Mouse (Mus musculus): Measurements from ENCODE around the gene Fgfr2.

The Fgfr2 gene

GRCm38 (mm10) chr7:130812407-130812806 is 2310.7 kb downstream of the Fgfr2 start:
- DNase-seq (ENCODE audit: low read depth in 2 of 2, low spot score in 2 of 2) = no peak

- no peak for DNase-seq (ENCODE audit: low read depth in 2 of 2, low spot score in 2 of 2)
These were observed 2312.9 kb downstream of the Fgfr2 start for GRCm38 (mm10) chr7:130810238-130810637.

- no peak for DNase-seq (ENCODE audit: low read depth in 2 of 2, low spot score in 2 of 2)
These were observed 2314.5 kb downstream of the Fgfr2 start for GRCm38 (mm10) chr7:130808694-130809093.

DNA sequence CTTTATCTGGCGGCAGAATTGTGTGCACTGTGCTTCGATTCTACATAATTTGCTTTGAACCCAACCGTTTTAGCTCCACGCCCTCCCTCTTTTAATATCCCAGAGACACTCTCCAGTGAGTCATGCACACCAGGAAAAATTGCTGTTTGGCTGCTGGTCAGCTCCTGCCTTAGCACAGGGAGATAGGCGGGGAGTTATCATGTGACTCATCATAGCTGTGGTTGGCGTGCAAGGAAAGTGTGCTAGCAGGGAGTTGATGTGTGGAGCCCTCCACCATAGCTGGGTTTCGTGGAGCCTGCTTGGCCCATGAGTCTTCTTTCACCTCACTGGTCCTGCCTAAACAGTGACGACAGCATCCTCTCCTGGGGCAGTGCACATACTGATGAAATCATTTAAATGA is 2315.4 kb downstream of the Fgfr2 start:
- no peak for DNase-seq (ENCODE audit: low read depth in 2 of 2, low spot score in 2 of 2)

DNA sequence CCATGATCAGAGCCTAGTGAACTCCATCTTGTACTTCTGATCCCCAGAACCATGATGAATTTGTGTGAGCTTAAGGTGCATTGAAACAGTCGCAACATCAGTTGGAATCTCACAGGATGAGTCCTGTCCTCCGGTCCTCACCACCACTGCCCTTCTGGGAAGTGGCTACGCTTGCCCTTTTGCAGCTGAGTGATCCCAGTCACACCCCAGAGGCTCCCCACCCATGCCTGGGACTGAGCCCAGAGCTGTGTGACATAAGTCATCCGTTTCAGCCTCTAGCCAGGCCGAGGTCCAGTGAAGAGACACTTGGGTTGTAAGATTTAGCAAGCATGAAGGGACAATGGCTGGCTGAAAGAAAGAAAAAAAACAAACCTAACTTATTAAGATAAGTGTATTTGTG is 2318.2 kb downstream of the Fgfr2 start:
- no peak for DNase-seq (ENCODE audit: low read depth in 2 of 2, low spot score in 2 of 2)

DNA sequence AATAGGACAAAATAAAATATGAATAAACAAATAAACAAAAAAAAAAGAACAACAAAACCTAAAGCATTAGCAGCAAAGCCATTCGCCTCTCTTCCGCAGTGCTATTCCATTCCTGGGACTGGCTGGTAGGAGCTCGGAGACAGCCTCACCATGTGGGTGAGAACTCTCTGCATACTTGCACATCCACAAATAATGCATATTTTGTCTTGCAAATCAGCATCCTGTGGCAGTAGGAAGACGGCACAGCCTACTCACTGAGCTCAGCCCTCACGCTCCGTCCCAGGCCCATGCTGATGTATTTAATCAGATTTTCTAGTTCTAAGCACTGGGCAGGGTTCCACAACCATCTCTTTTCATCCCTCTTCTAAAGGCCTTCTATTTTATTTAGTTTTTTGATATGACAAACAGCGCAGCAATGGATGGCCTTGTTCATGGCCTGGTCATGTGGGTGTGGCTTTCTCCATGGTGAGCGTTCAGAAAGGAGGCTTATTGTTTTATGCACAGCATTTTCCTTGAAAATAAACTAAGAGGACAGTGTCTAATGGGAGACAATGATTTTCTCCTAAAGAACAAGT is 2319.8 kb downstream of the Fgfr2 start:
- no peak for DNase-seq (ENCODE audit: low read depth in 2 of 2, low spot score in 2 of 2)

DNA sequence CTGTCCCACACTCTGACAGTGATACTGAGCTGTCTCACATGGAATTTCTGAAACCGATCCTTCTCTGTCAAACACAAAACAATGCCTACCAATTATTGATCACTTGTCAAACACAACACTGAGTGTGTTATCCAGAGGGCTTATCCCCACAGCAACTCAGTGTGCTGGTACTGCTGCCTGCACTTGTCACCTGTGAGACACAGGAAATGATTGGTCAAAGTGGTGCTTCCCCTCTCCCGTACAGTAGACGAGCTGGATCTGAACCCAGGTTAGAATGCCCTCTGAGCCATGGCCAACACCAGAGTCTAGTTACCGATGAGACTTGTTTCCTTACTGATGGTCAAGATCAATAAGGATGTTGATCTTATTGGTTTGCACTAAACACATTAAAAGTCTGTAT is 2321.3 kb downstream of the Fgfr2 start:
- no peak for DNase-seq (ENCODE audit: low read depth in 2 of 2, low spot score in 2 of 2)

- no peak for DNase-seq (ENCODE audit: low read depth in 2 of 2, low spot score in 2 of 2)
These were observed 2322.5 kb downstream of the Fgfr2 start for GRCm38 (mm10) chr7:130800681-130801080.

GRCm38 (mm10) chr7:130799418-130799817 is 2323.7 kb downstream of the Fgfr2 start:
- no peak for DNase-seq (ENCODE audit: low read depth in 2 of 2, low spot score in 2 of 2)

DNA sequence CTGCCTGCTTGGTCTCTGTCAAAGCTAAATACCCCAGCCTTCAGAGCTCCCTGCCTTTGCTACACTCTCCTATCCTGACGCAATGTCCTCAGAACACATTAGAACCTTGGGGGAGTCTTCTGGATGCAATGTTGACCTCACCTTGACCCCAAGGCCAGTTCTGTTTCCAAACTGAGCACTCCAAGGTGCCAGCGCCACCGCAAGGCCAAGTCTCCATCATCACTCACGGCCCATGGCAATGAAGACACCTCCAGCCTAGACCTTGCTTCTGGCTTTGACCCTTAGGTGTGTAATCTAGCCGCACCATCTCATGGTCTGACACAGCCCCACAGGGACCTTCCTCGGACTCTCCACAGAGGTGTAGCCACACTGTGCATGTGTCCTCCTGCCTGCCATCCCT is 2325.6 kb downstream of the Fgfr2 start:
- DNase-seq (ENCODE audit: low read depth in 2 of 2, low spot score in 2 of 2) = no peak

GRCm38 (mm10) chr7:130796786-130797185 is 2326.4 kb downstream of the Fgfr2 start:
- peak; percentile 16 to 43 for DNase-seq (ENCODE audit: low read depth in 2 of 2, low spot score in 2 of 2)

GRCm38 (mm10) chr7:130793671-130794070 is 2329.5 kb downstream of the Fgfr2 start:
- no peak for DNase-seq (ENCODE audit: low read depth in 2 of 2, low spot score in 2 of 2)

- no peak for DNase-seq (ENCODE audit: low read depth in 2 of 2, low spot score in 2 of 2)
These were observed 2333.7 kb downstream of the Fgfr2 start for GRCm38 (mm10) chr7:130789456-130789855.

GRCm38 (mm10) chr7:130788950-130789349 is 2334.2 kb downstream of the Fgfr2 start:
- no peak for DNase-seq (ENCODE audit: low read depth in 2 of 2, low spot score in 2 of 2)

DNA sequence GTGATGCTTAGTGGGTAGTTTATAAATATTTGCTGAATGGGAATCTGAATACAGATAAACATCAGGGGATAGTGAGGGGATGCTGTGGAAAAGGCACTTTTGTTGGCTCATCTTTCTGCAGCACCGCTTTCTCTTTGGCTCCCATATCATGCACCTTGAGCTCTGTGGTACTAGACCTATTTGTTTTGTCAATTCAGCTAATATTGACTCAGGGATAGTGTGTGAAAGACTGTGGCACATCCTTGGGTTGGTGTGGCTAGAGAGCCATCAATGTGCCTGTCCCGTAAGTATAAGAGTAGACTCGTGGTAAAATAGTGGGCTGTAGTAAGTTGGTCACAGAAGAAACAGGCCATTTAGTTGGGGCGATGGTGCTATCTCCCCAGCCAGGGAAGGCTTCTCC is 2335.6 kb downstream of the Fgfr2 start:
- no peak for DNase-seq (ENCODE audit: low read depth in 2 of 2, low spot score in 2 of 2)

DNA sequence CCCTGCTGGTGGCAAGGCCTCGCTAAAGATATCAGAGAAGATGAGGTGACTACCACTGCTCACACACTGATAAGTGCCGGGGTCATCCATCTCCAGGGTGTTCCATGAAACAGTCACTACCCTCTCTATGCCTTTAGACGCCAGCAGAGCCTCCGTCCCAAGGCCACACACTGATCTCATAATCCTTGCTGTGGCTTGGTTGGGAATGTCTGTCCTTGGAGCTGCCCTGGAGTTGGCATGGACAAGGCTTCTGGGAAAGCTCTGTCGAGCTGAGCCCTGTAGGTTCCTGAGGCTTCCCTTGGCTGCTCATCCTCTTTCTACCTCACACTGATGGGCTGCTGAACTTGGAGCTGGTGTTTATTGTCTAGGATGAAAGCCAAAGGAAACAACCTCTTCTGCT is 2336.4 kb downstream of the Fgfr2 start:
- no peak for DNase-seq (ENCODE audit: low read depth in 2 of 2, low spot score in 2 of 2)

GRCm38 (mm10) chr7:130785923-130786575 is 2337.1 kb downstream of the Fgfr2 start:
- no peak for DNase-seq (ENCODE audit: low read depth in 2 of 2, low spot score in 2 of 2)

DNA sequence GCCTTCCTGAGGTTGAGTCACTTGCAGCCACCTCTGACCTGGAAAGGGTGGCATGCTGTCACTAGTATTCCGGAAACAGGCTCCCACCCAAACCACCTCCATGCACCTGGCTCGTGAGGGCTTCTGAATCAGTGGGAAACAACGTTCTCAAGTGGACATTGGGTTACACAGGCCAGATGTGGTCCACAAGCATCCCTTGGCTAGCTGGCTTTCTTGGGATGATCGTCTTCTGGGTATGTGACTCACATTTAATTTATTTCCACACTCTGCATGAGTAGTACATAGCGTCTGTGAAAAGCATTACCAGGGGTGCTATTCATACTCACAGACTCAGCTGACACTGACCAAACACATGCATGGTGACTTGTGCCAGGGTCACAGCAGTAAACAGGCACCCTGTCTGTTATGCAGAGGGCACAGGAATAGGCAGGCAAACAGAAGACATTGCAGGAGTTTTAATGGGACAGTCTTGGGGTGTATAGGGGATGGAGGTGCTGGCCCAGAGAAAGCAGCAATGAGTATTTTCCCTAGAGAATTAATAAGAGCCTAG is 2340.6 kb downstream of the Fgfr2 start:
- DNase-seq (ENCODE audit: low read depth in 2 of 2, low spot score in 2 of 2) = no peak

DNA sequence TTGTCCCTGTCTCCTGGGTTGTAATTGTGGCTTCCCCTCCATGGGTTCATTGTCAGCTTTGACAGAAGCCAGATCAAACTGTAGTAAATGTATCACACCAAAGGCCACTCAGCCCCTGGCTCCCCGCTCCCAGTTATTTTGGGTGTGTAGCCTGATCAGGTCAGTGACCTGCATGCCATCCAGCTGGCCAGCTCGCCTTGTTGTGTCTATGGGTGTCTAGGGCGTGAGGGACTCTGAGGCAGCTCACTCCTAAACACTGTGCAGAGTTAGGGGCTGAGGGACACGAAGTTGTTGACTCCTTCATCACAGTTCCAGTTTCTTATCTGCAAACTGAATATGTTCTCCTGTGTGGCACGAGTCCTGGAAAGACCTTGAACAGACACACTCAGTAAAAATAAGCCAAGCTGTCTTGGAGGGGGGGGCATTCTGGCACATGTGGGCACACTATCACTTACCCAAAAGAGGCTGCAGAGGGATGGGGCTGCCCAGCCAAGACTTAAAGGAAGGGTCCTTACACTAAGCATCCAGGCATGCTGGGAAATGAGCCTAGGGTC is 2342.2 kb downstream of the Fgfr2 start:
- no peak for DNase-seq (ENCODE audit: low read depth in 2 of 2, low spot score in 2 of 2)

- peak in 1 of 2 experiments; percentile 18 for DNase-seq (ENCODE audit: low read depth in 2 of 2, low spot score in 2 of 2)
These were observed 2349.1 kb downstream of the Fgfr2 start, which contains the start of gene Btbd16 for GRCm38 (mm10) chr7:130773914-130774630. Gene Btbd16, plus strand, starts transcription at chr7:130774069.

- peak; percentile 43 to 48 for DNase-seq (ENCODE audit: low read depth in 2 of 2, low spot score in 2 of 2)
These were observed 2349.8 kb downstream of the Fgfr2 start for GRCm38 (mm10) chr7:130773171-130773830.
